Mouse (Mus musculus) spleen, adult 12 weeks (tissue): ENCODE data around the gene Slc9a2.
"Not testable (repeated sequence)": the region's sequence is repeated elsewhere in the genome, so short reads cannot be mapped to it uniquely, and the experiment has no call there.

Source experiments
- DNase-seq: peaks from one replicate; pipeline ENCODE4 v3.0.0; 2022; ENCODE audit warnings: low spot score

Gene Slc9a2

DNA sequence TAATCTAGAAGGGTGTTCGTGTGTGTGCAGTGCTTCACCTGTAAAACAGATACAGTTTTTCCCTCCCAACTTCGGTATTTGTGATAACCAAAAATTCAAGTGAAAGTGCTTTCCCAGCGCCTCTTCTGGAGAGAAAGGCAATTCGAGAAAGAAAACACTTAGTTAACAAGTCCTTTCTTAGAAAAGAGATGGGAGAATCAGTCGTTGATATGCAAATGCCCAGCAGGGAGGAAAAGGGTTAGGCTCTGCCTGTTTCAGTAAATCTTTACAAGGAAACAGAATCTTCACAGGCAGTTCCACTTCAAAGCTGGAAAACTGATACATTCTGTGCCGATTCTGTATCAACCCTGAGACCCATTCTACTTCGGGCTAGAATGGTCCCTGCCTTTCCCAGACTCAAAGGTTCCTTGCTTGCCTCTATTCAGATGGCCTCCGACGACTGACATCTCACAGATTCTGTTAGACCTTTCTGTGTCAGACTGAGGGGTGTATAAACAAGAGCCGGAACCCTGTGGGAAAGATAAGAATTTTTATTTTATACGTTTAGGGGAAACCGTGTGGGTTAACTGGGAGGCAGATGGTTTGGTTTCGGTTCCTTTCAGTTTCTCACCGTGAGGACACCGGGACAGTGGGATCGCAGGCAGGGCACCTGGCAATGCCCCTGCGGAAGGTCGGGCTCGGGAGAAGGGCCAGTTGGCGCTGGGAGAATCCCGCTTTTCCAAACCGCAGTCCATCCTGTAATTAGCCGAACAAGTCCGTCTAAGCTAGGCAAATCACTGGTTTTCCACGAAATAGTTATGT is at the start of gene Slc9a2:
Gene Slc9a2, plus strand, starts transcription at position 508 of the 801 bp plus-strand sequence.
- no peak for DNase-seq

DNA sequence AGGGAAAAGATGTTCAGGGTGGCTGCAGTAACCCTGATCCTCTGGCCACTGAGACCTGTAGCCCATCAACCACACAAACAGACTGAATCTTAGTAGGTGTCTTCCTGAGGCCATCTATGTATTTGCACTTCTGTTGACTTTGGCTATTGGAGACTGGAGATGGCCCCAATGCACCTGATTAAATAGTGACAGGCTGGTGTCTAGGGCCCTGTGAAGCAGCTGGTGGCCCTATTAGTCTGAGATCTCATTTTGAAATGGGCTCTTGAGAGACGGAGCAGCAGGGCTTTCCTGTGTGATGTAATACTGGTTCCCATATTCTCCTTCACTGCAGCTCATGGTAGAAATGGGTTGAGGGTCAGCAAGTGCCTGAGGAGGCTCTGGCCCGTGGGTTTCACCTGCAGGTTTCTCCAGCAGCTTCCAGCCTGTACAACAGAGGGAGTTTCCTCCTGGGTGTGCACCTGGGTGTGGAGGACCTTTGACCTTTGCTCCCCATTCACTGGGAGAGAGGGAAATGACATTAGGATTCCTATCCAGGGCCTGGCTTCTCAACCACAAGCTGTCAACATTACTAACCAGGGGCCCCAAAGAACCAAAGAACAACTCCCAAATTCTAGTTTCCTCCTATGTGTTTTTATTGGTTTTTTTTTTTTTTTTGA is 47.8 kb upstream of the Slc9a2 start:
- DNase-seq, result no peak

DNA sequence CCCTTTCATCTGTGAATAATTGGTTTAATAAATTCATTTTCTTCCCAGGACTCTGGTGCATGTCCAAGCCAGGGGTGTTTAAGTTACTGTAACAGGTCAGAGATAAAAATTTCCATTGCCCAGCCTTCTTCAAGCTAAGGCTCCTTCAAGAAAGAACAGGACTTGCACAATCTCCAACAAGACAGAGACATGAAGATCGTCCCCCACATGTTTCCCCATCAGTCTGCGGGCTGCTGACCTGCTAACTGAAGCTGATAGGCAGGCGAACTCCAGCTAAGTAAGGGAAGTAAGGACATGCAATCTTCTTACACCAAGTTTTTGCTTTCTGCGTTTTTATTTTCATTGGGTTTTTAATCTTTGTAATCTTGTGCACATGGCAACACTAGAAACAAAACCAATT is 45.8 kb upstream of the Slc9a2 start:
- DNase-seq, result no peak

DNA sequence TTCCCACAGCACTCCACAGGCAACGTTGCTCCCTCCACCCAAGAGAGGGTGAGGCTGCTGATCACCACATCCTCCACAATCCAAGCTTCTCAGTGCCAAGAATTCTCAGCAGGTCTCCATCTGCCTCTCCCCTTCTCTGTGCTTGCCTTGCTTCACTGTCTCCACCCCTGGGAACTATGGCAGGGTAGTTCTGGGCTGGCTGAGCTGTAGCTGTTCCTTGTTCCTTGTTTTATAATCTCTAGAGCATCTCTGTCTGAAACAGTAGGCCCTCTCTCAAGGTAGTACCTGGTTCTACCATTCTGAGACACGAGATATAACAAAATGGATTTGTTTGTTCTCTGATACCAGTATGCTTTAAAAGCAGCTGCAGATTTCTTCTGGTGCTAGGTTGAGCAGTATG is 32.1 kb upstream of the Slc9a2 start:
- no peak for DNase-seq

DNA sequence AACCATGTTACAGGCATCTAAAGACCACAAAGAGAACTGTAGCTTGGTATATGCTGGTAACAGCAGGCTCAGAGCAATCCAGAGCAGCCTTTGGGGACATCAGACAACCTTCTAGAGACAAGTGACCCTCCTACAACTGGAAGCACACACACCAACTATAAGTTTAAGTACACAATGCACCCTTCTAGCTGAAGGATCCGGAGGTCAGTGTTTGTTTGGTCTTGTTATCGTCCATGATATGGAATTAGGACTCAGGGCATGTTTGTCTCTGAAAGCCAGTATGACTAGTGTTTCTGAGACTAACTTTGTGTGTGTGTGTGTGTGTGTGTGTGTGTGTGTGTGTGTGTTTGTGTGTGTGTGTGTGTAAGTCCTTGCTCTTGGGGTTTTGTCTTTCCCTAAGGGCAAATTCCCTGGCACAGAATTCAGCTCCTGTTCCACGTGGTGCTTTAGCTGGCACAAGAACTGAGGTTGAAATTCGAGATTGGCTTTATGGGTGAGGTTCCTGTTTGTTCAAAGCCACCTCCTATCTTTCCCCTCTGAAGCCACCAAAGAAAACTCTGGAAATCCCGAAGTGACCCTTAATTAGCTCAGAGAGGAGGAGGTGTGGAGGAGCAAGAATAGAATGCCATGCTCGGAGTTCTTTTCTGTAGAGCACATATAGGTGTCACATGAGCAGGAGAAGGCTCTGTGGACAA is 29.4 kb upstream of the Slc9a2 start:
- DNase-seq, result no peak

DNA sequence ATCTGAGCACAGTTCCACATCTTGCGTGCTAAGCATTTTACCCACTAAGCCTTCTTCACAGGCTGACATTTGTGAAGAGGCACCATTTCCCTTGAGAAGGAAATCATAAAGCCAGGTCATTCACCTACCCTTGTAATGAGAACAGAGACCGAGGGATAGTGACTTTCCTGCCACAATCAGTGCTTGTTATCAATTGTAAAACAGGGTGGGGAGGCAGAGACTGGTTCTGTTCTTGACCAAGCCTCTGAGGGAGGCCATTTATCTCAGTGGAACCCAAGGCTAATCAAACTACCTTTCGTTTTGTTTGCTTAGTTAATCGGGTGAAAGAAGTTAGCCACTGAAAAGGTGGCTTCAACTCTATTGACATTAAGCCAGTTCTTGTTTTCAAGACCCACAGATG is 23.3 kb upstream of the Slc9a2 start:
- DNase-seq, result no peak

DNA sequence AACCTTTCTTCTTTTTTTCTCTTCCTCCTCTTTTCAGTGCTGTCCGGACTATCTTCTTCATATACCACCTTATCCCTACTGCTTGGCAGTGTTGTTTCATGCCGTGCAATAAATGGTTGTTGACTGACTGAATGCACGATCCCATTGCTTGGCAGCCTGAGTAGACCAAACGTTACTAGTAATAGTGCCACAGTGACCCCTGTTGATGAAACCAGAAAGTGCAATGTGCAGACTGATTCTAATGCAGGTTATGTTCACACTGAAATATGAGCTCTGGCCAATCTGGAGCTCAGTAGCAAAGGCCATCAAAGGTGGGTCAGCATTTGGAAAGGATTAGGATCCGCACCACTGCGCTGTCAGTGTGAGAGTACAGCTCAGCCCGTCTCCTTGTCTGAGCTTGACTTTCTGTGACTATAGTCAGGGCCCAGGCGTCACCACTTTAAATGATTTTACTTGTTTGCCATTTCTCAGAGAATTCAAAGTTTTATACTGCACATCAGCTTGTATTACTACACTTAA is 22.3 kb upstream of the Slc9a2 start:
- DNase-seq, result no peak

DNA sequence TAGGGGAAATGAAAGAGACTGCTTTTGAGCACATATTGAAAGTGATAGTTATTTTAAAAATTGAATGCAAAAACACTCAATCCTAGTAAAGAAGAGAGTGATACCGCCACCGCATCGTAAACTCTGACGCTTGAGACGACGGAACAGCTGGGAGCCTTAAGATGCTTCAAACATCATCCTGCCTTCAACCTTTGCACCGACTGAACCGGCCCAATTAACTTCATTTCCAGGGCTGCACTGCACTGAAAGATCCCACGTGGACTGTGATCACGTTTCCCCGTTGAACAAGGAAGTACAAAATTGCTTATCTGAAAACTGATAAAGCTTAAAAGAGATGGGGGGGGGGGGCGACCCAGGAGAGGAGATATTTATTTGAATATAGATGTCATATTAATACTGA is 21.4 kb upstream of the Slc9a2 start:
- DNase-seq, result no peak

DNA sequence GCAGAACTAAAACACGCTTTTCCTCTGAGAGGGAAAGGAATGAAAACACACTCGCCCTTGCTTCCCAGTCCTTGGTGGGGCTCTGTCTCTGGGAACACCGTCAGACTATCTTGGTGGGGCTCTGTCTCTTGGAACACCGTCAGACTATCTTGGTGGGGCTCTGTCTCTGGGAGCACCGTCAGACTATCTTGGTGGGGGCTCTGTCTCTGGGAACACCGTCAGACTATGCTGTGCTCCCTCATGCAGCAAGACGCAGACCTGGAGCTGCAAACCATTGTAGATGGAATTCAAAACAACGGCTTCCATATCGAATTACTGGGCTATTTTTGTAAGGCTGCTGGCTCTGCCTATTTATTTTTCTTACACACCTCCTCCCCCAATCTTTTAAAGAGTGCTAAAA is 20.9 kb upstream of the Slc9a2 start:
- DNase-seq, result no peak

DNA sequence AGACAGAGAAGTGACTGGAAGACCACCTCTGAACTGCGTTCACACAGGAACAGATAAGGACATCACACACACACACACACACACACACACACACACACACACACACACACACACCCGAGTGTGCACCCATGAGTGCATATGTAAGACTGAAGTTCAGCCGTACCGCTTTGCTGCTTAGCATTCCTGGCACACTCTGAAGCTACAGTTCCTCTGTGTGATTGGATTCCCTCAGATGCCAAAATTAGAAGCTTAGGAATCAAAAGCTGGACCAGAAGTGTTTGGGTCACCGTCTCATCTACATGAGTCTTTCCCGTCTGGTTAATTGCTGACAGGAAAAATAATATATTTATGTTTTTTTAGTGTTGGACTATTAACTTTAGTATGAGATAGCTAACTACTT is 19.5 kb upstream of the Slc9a2 start:
- no peak for DNase-seq

DNA sequence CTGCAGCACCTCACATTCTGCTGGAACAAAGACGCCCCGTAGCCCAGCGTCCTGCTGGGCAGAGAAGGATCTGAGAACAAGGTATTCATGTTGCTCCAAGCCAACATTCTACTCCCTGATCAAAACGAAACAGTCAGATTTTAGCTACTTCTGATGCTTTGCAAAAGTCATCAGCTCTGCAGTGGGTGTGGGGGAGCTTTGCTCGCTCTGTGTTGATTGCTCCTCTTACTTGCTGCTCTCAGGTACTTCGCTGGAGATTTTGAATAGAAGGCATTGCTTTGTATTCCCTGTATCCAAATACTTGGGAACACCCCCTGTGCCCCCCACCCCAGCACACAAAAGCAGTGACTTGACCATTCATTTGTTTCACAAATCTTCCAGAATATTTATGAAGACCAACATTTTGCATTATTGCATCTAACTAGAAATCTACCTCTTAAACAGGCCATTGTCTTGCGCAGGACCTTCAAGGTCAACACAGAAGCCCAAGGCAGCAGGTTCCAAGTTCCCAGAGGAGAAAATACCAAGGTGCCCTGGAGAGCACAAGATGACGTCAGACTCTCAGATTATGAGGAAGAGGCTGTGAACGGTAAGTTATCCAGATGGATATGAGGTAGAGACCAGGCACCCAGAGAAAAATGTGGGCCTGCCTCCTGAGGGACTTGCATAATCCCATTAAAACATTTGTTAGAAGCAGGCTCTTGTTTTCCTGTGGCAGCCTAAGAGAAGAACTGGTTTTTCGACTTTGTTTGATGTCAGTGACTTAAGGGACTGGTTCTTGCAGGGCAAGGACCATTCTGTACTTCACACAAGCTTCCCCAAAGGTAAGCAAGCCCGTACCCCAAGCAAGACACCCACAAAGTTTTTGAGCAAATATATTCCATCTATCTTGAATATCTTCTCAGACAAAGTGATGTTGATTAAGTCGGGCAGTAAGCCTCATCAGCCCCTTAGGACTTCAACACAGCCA is 14.7 kb upstream of the Slc9a2 start:
- DNase-seq, result no peak

DNA sequence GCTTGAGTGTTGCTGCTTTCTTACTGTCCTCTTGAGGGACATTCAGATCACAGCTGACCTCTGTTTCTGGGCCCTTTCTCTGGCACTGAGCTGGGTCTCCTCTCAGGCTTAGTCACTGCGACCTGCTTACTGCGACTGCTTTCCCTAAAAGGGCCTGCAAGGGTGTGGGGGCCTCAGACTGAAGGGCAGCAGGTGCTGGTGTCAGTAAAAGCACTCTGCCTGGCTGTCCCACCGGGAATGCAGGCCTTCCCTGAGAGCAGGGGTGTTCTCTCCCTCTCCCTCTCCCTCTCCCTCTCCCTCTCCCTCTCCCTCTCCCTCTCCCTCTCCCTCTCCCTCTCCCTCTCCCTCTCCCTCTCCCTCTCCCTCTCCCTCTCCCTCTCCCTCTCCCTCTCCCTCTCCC is 12.9 kb upstream of the Slc9a2 start:
- DNase-seq, result not testable (repeated sequence)

DNA sequence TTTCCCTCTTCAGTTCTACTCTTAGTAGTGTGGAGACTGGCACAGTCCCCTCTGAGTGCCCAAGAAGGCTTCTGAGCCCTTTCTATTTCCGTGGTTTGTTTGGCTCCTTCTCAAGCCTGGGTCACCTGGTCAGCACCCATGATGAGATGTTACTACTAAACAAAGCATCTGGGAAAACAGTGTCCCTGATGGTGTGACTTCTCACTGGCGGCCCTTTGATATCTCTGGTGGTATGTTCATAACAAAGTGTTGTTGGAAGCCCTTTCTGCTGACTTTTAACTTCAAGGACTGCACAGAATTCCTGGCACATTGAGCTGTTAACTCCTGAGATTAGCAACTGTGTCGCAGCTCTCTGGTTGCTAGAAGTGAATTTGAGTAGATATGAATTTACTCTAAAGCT is 10.3 kb upstream of the Slc9a2 start:
- DNase-seq, result no peak

DNA sequence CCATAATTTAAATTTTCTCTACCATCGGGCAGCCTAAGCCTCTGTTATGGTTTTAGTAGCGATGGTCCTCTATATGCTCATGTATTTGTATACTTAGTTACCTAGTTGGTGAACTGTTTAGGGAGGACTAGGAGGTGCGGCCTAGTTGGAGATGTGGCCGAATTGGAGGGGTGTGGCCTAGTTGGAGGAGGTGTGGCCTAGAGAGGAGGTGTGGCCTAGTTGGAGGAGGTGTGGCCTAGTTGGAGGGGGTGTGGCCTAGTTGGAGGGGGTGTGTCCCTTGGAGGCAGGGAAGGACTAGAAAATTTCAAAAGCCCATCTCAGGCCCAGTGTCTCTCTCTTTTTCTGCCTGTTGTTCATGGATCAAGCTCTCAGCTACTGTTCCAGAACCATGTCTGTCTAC is 8.9 kb upstream of the Slc9a2 start:
- DNase-seq, result no peak

DNA sequence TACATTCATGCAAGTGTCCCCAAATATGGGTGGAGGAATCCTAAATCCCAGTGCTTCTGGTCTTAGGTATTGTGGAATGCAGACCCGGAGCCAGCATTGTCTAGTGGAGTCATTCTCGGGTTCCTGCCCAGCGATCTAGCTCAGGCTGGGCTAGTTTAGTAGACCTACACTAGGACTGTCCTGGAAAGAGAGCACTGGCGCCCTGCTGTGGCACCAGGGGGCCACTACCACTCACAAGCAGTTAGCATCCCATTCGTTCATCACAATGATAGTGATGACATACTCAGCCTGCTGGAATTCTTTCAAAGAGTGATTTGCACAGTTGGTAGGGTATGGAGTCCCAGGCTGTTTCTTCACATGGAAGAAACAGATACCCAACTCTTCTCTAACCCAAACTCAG is 3.1 kb upstream of the Slc9a2 start:
- DNase-seq, result no peak

DNA sequence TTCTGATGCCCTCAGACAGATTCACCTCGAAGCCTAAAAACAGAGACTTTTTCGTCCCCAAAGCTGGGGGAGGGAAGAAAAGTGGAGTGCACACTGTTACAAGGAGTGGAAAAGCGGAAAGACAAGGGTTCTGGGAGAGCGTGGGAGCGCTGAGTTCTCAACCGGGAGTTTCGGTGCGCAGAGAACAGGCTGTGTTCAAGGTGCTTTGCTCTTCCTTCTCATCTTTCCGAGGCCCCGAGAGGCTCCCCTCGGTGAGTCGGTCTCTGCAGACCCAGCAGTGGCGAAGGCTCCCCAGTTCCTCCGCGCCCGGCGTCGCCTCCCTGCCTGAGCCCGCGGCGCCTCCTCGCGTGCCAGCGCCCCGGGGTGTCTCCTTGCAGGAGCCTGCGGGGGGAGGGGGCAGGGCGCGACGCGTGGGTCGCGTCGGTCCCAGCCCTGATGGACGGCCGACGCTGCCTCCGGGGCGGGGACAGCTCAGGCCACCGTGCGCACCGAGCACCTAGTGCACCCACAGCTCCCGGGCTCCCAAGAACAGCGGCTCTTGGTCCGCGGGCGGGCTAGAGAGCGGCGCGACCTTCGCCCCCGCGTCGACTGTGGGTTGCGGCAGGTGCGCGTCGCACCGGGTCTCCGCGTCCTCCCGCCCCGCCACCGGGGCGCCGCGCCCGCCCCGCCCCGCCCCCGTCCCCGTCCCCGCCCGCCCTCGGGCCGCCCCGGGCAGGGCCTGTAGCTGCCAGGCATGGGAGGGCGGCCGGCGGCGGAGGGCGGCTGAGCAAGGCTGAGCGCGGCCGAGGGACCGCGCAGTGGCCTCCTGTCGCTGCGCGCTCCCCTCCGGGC is 709 bp downstream of the Slc9a2 start:
- DNase-seq, result no peak

DNA sequence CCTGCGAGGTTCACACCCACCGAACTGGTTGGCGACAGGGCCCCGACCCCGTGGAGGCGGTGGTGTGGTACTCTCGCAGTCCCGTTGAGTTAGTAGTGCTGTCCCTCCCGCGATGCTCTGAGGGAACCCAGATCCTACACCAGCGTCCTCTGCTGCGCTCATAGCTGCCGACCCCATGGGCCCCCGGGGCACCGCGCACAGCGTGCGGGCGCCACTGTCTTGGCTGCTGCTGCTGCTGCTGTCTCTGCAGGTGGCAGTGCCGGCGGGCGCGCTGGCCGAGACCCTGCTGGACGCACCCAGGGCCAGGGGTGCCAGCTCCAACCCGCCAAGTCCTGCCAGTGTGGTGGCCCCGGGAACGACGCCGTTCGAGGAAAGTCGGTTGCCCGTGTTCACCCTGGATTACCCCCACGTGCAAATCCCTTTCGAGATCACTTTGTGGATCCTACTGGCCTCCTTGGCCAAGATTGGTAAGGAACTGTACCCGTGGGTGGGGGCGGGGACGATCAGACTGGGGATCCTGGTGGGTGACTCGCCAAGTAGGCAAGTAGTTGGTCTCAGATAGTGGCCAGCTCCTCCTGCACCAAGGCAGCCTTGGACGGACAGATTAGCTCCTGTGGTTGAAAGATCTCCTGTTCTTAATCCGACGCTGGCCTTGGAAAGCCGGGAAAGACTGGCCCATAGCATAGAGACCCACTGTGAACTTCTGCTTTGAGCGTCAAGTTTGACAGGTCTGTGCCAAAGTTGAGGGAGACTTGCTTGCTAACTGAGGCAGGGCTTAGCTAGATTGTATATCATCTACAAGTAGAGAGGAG is 1.5 kb downstream of the Slc9a2 start:
- no peak for DNase-seq

DNA sequence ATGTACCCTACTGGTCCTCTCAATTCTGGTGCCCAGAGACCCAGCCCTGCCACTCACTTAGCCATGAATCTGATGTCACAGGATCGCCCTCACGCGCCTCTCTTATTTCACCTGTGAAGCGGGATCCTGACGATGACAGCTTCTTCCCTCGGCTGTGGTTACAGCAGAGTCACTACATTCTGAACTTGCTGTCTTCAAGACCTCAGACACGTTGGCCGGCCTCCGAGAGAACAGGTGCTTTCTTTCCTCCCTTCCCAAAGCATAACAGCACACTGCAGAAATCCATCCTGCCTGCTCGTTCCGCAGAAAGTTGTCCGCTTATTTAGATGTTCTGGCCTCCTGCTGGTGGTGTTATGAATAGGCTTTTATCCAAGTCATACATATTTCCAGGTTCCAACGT is 13.9 kb downstream of the Slc9a2 start:
- no peak for DNase-seq

DNA sequence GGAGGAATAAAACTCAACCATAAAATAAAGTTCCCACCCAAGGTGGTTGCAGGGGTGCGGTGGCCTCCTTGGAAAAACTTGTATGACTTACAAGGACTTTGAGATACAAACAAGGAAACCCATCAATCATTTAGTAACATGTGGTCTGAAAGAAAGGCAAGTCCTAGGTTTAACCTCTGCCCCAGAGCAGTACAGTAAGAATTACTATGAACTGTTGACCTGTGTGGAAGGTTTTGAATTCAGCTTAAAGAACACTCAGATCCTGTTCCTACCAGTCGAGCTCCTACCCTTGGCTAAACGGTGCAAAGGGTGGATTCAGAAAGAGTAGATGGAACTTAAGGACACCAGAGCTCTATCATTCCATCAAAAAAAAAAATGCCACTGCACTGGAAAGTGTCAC is 16.1 kb downstream of the Slc9a2 start:
- no peak for DNase-seq

DNA sequence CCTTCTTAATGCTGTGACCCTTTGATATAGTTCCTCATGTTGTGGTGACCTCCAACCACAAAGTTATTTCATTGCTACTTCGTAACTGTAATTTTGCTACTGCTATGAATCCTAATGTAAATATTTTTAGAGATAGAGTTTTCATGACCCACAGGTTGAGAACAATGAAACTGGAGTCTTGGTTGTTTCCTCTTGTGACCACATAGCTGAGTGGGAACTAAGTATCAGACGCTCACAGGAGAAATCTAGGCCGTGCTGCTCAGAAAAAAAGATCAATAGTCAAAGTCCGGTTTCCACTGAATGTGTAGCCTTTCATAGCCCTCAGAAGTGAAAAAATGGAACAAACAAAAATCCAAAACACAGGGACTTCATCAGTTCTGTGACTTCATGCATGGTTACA is 24.7 kb downstream of the Slc9a2 start:
- DNase-seq, result no peak
